Mouse (Mus musculus) CH12F3 (cell line): ENCODE measurements around the gene Gm17482.

Experiments
- in situ Hi-C: fragments of 300-500 bp; cut with MboI; formaldehyde crosslinking; loops from 2 replicates; pipeline ENCODE4 v1.14.3; 2020; ENCODE audit warnings: low sequenced_read_pairs

Gm17482 gene

GRCm38 (mm10) chr6:115286441-115286840 lies 59.3 kb downstream of the Gm17482 start:
- in situ Hi-C loops: no loop called here

GRCm38 (mm10) chr6:115288223-115288622 lies 61.1 kb downstream of the Gm17482 start:
- in situ Hi-C loops: no loop called here

GRCm38 (mm10) chr6:115290561-115290960 lies 63.4 kb downstream of the Gm17482 start:
- in situ Hi-C loops: no loop called here

- in situ Hi-C loops: no loop called here
Measured at GRCm38 (mm10) chr6:115291068-115291467, 63.9 kb downstream of the Gm17482 start.

- in situ Hi-C loops: no loop called here
Measured at GRCm38 (mm10) chr6:115291823-115292222, 64.7 kb downstream of the Gm17482 start.

GRCm38 (mm10) chr6:115292621-115293020 lies 65.5 kb downstream of the Gm17482 start:
- in situ Hi-C loops: no loop called here

- in situ Hi-C loops: no loop called here
Measured at GRCm38 (mm10) chr6:115293877-115294276, 66.7 kb downstream of the Gm17482 start.

- in situ Hi-C loops: no loop called here
Measured at GRCm38 (mm10) chr6:115307134-115307533, 80.0 kb downstream of the Gm17482 start.
